Mouse (Mus musculus) MEL (cell line): ENCODE results near the gene Atoh8. TPM values are rescaled to one million over a fixed set of nuclear protein-coding genes. Genes with fewer than 3 reads are reported as not detected.

Experiments used
- DNase-seq: peaks from one replicate; pipeline ENCODE4 v3.0.0; 2011; ENCODE audit warnings: low read depth, low spot score
- H3K27ac ChIP-seq: 2 replicates; pipeline ENCODE4 v1.5.1; 2012; ENCODE audit warnings: low read depth, mild to moderate bottlenecking, control low read depth, low read length, moderate library complexity; ENCODE audit not compliant: control insufficient read depth
- H3K27me3 ChIP-seq, 2 experiments: fragments of 150-350 bp in 1 of 2; sonication (generic) in 1 of 2; 2 replicates each; pipeline ENCODE4 v1.6.1; 2012; ENCODE audit warnings: low read length in 2 of 2, mild to moderate bottlenecking in 2 of 2, improper control_type of control experiment in 1 of 2, moderate library complexity in 1 of 2; ENCODE audit not compliant: insufficient read depth in 2 of 2, control insufficient read depth in 1 of 2
- H3K36me3 ChIP-seq, 2 experiments: 2 replicates each; pipeline ENCODE4 v1.6.1; 2012 to 2014; ENCODE audit warnings: low read length in 2 of 2, improper control_type of control experiment in 1 of 2, inconsistent platforms in 1 of 2, mild to moderate bottlenecking in 1 of 2; ENCODE audit not compliant: insufficient read depth in 2 of 2, control insufficient read depth in 1 of 2
- H3K4me1 ChIP-seq, 2 experiments: fragments of 150-350 bp in 1 of 2; sonication (generic) in 1 of 2; 2 replicates each; pipeline ENCODE4 v1.6.1; 2012; ENCODE audit warnings: low read length in 2 of 2, improper control_type of control experiment in 1 of 2, mild to moderate bottlenecking in 1 of 2; ENCODE audit not compliant: insufficient read depth in 2 of 2, control insufficient read depth in 1 of 2
- H3K4me3 ChIP-seq, 2 experiments: fragments of 150-350 bp in 1 of 2; sonication (generic) in 1 of 2; 2 replicates each; pipeline ENCODE4 v1.5.1; 2012; ENCODE audit warnings: low read depth in 2 of 2, low read length in 2 of 2, mild to moderate bottlenecking in 2 of 2, moderate library complexity in 2 of 2, control low read depth in 1 of 2, improper control_type of control experiment in 1 of 2; ENCODE audit not compliant: control insufficient read depth in 1 of 2, insufficient read depth in 1 of 2
- H3K79me2 ChIP-seq: 2 replicates; pipeline ENCODE4 v1.6.1; 2012; ENCODE audit warnings: mild to moderate bottlenecking, low read length, moderate library complexity; ENCODE audit not compliant: control insufficient read depth, poor library complexity, insufficient read depth
- H3K9ac ChIP-seq: 2 replicates; pipeline ENCODE4 v1.6.1; 2012; ENCODE audit warnings: low read depth, mild to moderate bottlenecking, control low read depth, low read length, moderate library complexity; ENCODE audit not compliant: control insufficient read depth, poor library complexity, severe bottlenecking
- H3K9me3 ChIP-seq: fragments of 150-350 bp; sonication (generic); replicated peaks from 2 replicates; pipeline ENCODE4 v1.6.1; 2012; ENCODE audit warnings: mild to moderate bottlenecking, low read length, improper control_type of control experiment, moderate library complexity; ENCODE audit not compliant: insufficient read depth
- CHD2 ChIP-seq: IDR thresholded peaks from 2 replicates; pipeline ENCODE4 v1.6.1; 2011; ENCODE audit warnings: low read length, improper control_type of control experiment
- CTCF ChIP-seq, 3 experiments: IDR thresholded peaks in 2 of 3; conservative IDR thresholded peaks in 1 of 3; 2 replicates each; pipeline ENCODE4 v1.5.1; 2011 to 2012; ENCODE audit warnings: low read length in 3 of 3, low read depth in 2 of 3, mild to moderate bottlenecking in 2 of 3, improper control_type of control experiment in 1 of 3, inconsistent platforms in 1 of 3, mixed read lengths in 1 of 3, moderate library complexity in 1 of 3; ENCODE audit not compliant: control insufficient read depth in 1 of 3, insufficient read depth in 1 of 3, poor library complexity in 1 of 3, severe bottlenecking in 1 of 3
- E2F4 ChIP-seq: IDR thresholded peaks from 2 replicates; pipeline ENCODE4 v1.6.1; 2011; ENCODE audit warnings: low read depth, low read length, improper control_type of control experiment, borderline replicate concordance
- ELF1 ChIP-seq: IDR thresholded peaks from 2 replicates; pipeline ENCODE4 v1.6.1; 2014; ENCODE audit warnings: low read depth, mild to moderate bottlenecking, inconsistent platforms, low read length, improper control_type of control experiment, moderate library complexity
- ETS1 ChIP-seq: IDR thresholded peaks from 2 replicates; pipeline ENCODE4 v1.6.1; 2012; ENCODE audit warnings: low read depth, mild to moderate bottlenecking, inconsistent platforms, low read length, improper control_type of control experiment, moderate library complexity
- GATA1 ChIP-seq: IDR thresholded peaks from 2 replicates; pipeline ENCODE4 v1.6.1; 2011; ENCODE audit warnings: low read depth, low read length, improper control_type of control experiment
- MAFK ChIP-seq: IDR thresholded peaks from 2 replicates; pipeline ENCODE4 v1.6.1; 2011; ENCODE audit warnings: low read depth, mild to moderate bottlenecking, low read length, improper control_type of control experiment, borderline replicate concordance
- MAX ChIP-seq: IDR thresholded peaks from 2 replicates; pipeline ENCODE4 v1.6.1; 2011; ENCODE audit warnings: low read length, improper control_type of control experiment
- MEF2A ChIP-seq: IDR thresholded peaks from 2 replicates; pipeline ENCODE4 v1.6.1; 2014; ENCODE audit warnings: low read depth, mild to moderate bottlenecking, inconsistent platforms, low read length, improper control_type of control experiment; ENCODE audit not compliant: poor library complexity, insufficient replicate concordance, severe bottlenecking; ENCODE audit errors: extremely low read depth
- MYB ChIP-seq: IDR thresholded peaks from 2 replicates; pipeline ENCODE4 v1.6.1; 2011; ENCODE audit warnings: mild to moderate bottlenecking, low read depth, low read length, improper control_type of control experiment
- MYC ChIP-seq: IDR thresholded peaks from 2 replicates; pipeline ENCODE4 v1.6.1; 2011; ENCODE audit warnings: low read depth, mild to moderate bottlenecking, low read length, improper control_type of control experiment, moderate library complexity
- NELFE ChIP-seq: IDR thresholded peaks from 2 replicates; pipeline ENCODE4 v1.6.1; 2011; ENCODE audit warnings: low read depth, low read length, improper control_type of control experiment
- NRF1 ChIP-seq: IDR thresholded peaks from 2 replicates; pipeline ENCODE4 v1.6.1; 2014; ENCODE audit warnings: low read depth, mild to moderate bottlenecking, inconsistent platforms, low read length, improper control_type of control experiment, moderate library complexity; ENCODE audit not compliant: poor library complexity, insufficient read depth, severe bottlenecking
- POLR2AphosphoS2 ChIP-seq: IDR thresholded peaks from 2 replicates; pipeline ENCODE4 v1.6.1; 2011; ENCODE audit warnings: low read length, improper control_type of control experiment
- POLR2AphosphoS5 ChIP-seq: IDR thresholded peaks from 2 replicates; pipeline ENCODE4 v1.6.1; 2012; ENCODE audit warnings: low read depth, borderline replicate concordance, mild to moderate bottlenecking, inconsistent platforms, low read length, moderate library complexity, mixed read lengths
- RAD21 ChIP-seq: IDR thresholded peaks from 2 replicates; pipeline ENCODE4 v1.6.1; 2011; ENCODE audit warnings: mild to moderate bottlenecking, low read depth, low read length, improper control_type of control experiment
- RCOR1 ChIP-seq: IDR thresholded peaks from 2 replicates; pipeline ENCODE4 v1.6.1; 2012; ENCODE audit warnings: low read depth, mild to moderate bottlenecking, inconsistent platforms, low read length, improper control_type of control experiment
- TBP ChIP-seq: IDR thresholded peaks from 2 replicates; pipeline ENCODE4 v1.8.0; 2011; ENCODE audit warnings: low read depth, low read length, improper control_type of control experiment
- TCF12 ChIP-seq: IDR thresholded peaks from 2 replicates; pipeline ENCODE4 v1.6.1; 2014; ENCODE audit warnings: low read depth, mild to moderate bottlenecking, inconsistent platforms, low read length, improper control_type of control experiment, moderate library complexity
- UBTF ChIP-seq: IDR thresholded peaks from 2 replicates; pipeline ENCODE4 v1.6.1; 2012; ENCODE audit warnings: low read depth, mild to moderate bottlenecking, inconsistent platforms, low read length, improper control_type of control experiment, moderate library complexity, borderline replicate concordance; ENCODE audit not compliant: insufficient read depth
- USF2 ChIP-seq, 2 experiments: IDR thresholded peaks; 2 replicates each; pipeline ENCODE4 v1.6.1; 2011 to 2012; ENCODE audit warnings: improper control_type of control experiment in 2 of 2, low read length in 2 of 2, borderline replicate concordance in 1 of 2, inconsistent platforms in 1 of 2, low read depth in 1 of 2, mild to moderate bottlenecking in 1 of 2; ENCODE audit not compliant: insufficient read depth in 1 of 2
- ZC3H11A ChIP-seq: IDR thresholded peaks from 2 replicates; pipeline ENCODE4 v1.6.1; 2012; ENCODE audit warnings: low read depth, mild to moderate bottlenecking, inconsistent platforms, low read length, improper control_type of control experiment
- ZMIZ1 ChIP-seq: IDR thresholded peaks from 2 replicates; pipeline ENCODE4 v1.6.1; 2012; ENCODE audit warnings: low read depth, mild to moderate bottlenecking, inconsistent platforms, low read length, improper control_type of control experiment, moderate library complexity
- polyA plus RNA-seq, 2 experiments: library from polyadenylated mRNA; stranded (reverse) in 1 of 2; unstranded in 1 of 2; fragments of >175 nt in 1 of 2; fragments of >200 nt in 1 of 2; gene quantifications; 2 replicates each; pipeline versions ENCODE4 v1.2.1 to v1.2.4; 2012; ENCODE audit warnings: low replicate concordance in 2 of 2, low read depth in 1 of 2; ENCODE audit not compliant: insufficient read length in 2 of 2, insufficient read depth in 1 of 2, missing spikeins in 1 of 2
- total RNA-seq: library from RNA; depleted of rRNA; stranded (reverse); fragments of 300-350 nt; gene quantifications from 2 replicates; pipeline ENCODE4 v1.2.3, GENCODE M21; 2012

The Atoh8 gene
- total and polyA plus RNA-seq, 3 experiments = not detected

- no peak for DNase-seq
- Histone ChIP-seq H3K9me3 (no peaks in the 10 kb centered on the region), H3K79me2 (no peaks in the 10 kb centered on the region), H3K9ac (no peak overlapping the region), H3K27ac (no peak overlapping the region), H3K27me3 (peaks cover 12 to 16% of the 10 kb centered on the region in 2 experiments), H3K4me3 (no peak overlapping the region), H3K36me3 (no peaks in the 10 kb centered on the region), H3K4me1 (no peaks in the 10 kb centered on the region)
- no peak for TF ChIP-seq MAX
- TF ChIP-seq MYC = no peak
- TF ChIP-seq CTCF (IDR thresholded peaks at IDR 0.05 in 2 of 3, conservative IDR thresholded peaks at IDR 0.05 in 1 of 3; ENCODE audit: control insufficient read depth in 1 of 3, insufficient read depth in 1 of 3, low read depth in 2 of 3, low read length in 3 of 3, poor library complexity in 1 of 3, severe bottlenecking in 1 of 3) = no peak
- TF ChIP-seq E2F4 = no peak
- TF ChIP-seq ELF1 = no peak
- TF ChIP-seq ZC3H11A = no peak
- no peak for TF ChIP-seq TCF12
- no peak for TF ChIP-seq TBP
- no peak for TF ChIP-seq RCOR1
Observed at GRCm38 (mm10) chr6:72244569-72245285, 9.3 kb upstream of the Atoh8 start.

- no peaks in the 10 kb centered on the region for H3K9me3 ChIP-seq
- no peaks in the 10 kb centered on the region for H3K36me3 ChIP-seq
- H3K27me3 ChIP-seq = peaks cover 14 to 16% of the 10 kb centered on the region in 2 experiments
- H3K27ac ChIP-seq = no peak overlapping the region
- DNase-seq = no peak
- TF ChIP-seq POLR2AphosphoS5 = no peak
- no peak for TF ChIP-seq RAD21
- H3K79me2 ChIP-seq = no peaks in the 10 kb centered on the region
- no peaks in the 10 kb centered on the region for H3K4me1 ChIP-seq
- no peak overlapping the region for H3K4me3 ChIP-seq
- H3K9ac ChIP-seq = no peak overlapping the region
Observed at GRCm38 (mm10) chr6:72244144-72244549, 8.8 kb upstream of the Atoh8 start.

GRCm38 (mm10) chr6:72242532-72243320 is 7.3 kb upstream of the Atoh8 start:
- Histone ChIP-seq H3K79me2 (no peaks in the 10 kb centered on the region), H3K9me3 (no peaks in the 10 kb centered on the region), H3K27ac (no peak overlapping the region), H3K27me3 (peaks cover 15 to 16% of the 10 kb centered on the region in 2 experiments), H3K4me1 (no peaks in the 10 kb centered on the region), H3K36me3 (no peaks in the 10 kb centered on the region), H3K9ac (no peak overlapping the region), H3K4me3 (no peak overlapping the region)
- no peak for DNase-seq
- TF ChIP-seq USF2 (IDR thresholded peaks at IDR 0.05; ENCODE audit: borderline replicate concordance in 1 of 2, insufficient read depth in 1 of 2, low read depth in 1 of 2, low read length in 2 of 2) (no peak), ZMIZ1 (no peak), MAX (no peak), ZC3H11A (no peak), NELFE (no peak), UBTF (no peak), MAFK (no peak), MYB (no peak), GATA1 (no peak), ETS1 (no peak), CHD2 (no peak), RAD21 (no peak), NRF1 (no peak), MEF2A (no peak), POLR2AphosphoS2 (no peak)
